In the genomic region with DNA sequence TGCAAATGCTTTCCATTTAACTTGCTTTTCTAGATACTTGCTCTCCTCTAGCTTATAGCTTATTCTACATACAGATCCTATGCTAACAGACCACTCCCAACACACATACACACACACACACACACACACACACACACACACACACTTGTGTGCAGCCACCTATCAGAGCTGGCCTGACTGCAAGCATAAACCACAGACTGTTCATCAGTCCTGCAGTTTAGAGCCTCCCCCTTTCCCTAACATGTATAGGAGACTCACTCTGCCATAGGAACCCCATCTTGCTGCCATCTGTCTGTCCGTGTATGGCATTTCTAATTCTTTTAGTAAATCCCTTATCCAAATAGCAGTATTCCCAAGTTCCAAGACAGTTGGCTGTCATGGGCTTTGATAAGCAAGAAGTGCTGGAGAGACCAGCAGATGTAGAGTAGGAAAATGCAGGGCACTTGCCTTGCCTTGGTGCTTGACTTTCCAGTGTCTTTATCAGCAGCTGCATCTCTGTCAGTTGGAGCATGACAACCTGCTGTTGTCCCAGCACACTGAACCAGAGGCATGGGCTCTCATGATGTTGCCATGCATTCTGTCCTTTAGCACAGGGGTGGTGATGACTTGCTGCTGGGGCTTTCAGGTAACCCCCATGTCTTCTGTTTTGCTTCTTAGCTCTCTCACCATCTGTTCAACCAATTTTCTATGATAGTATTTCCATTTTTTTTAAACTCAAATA, we compare ENCODE assay signal across 1 mouse cellular context.
A peak's percentile ranks its signal among the peaks of the same experiment; 100 is the strongest.
TF ChIP-seq lines count a peak whose summit lies in the region.

No protein-coding gene starts in this region.

TF ChIP-seq in MEL, 35 proteins besides CTCF, POLR2A, EP300 and RAD21:
- TF ChIP-seq GABPA (IDR thresholded peaks at IDR 0.05; ENCODE audit: low read depth, low read length), result no peak
- TF ChIP-seq ZNF384 (IDR thresholded peaks at IDR 0.05; ENCODE audit: low read depth, low read length), result no peak
- no peak for TF ChIP-seq KAT2A (conservative IDR thresholded peaks at IDR 0.05; ENCODE audit: low read depth, low read length)
- TF ChIP-seq GATA1 (IDR thresholded peaks at IDR 0.05; ENCODE audit: low read depth, low read length), result peak; percentile 27; the same call in 1 of the 2 replicates
- TF ChIP-seq CHD1 (IDR thresholded peaks at IDR 0.05; ENCODE audit: low read depth, low read length), result no peak
- TF ChIP-seq ELF1 (IDR thresholded peaks at IDR 0.05; ENCODE audit: low read depth, low read length), result no peak
- TF ChIP-seq MXI1 (IDR thresholded peaks at IDR 0.05; ENCODE audit: low read depth, low read length), result 0 out of 2 replicates have a peak, but pooled peaks have one; percentile 13
- no peak for TF ChIP-seq MAFK (IDR thresholded peaks at IDR 0.05; ENCODE audit: borderline replicate concordance, low read depth, low read length)
- TF ChIP-seq TCF12 (IDR thresholded peaks at IDR 0.05; ENCODE audit: low read depth, low read length), result no peak
